Mouse (Mus musculus) embryonic facial prominence, embryonic 13.5 days (tissue): ENCODE data around the gene Sap30bp. TPM values are rescaled to one million over a fixed set of nuclear protein-coding genes. Genes with fewer than 3 reads are reported as not detected.

Experiments
- ATAC-seq: fragments of 200-750 bp; cut with Nextera tagmentation; 2 replicates; pipeline ENCODE4 v1.8.0; 2017; ENCODE audit warnings: low read depth; ENCODE audit not compliant: insufficient number of reproducible peaks, insufficient read depth, low FRiP score, low TSS enrichment
- H3K27ac ChIP-seq: fragments of 300-500 bp; sonication (generic); 2 replicates; pipeline ENCODE4 v1.5.1; 2015; ENCODE audit warnings: moderate library complexity, mild to moderate bottlenecking, inconsistent platforms
- H3K27me3 ChIP-seq: fragments of 300-500 bp; sonication (generic); 2 replicates; pipeline ENCODE4 v1.6.1; 2015; ENCODE audit warnings: mild to moderate bottlenecking, inconsistent platforms
- H3K36me3 ChIP-seq: fragments of 300-500 bp; sonication (generic); 2 replicates; pipeline ENCODE4 v1.6.1; 2015; ENCODE audit warnings: mild to moderate bottlenecking, inconsistent platforms
- H3K4me1 ChIP-seq: fragments of 300-500 bp; sonication (generic); 2 replicates; pipeline ENCODE4 v1.6.1; 2015; ENCODE audit warnings: inconsistent platforms
- H3K4me2 ChIP-seq: fragments of 300-500 bp; sonication (generic); 2 replicates; pipeline ENCODE4 v1.6.1; 2015; ENCODE audit warnings: moderate library complexity, mild to moderate bottlenecking, inconsistent platforms
- H3K4me3 ChIP-seq: fragments of 300-500 bp; sonication (generic); 2 replicates; pipeline ENCODE4 v1.5.1; 2015; ENCODE audit warnings: mild to moderate bottlenecking, inconsistent platforms
- H3K9ac ChIP-seq: fragments of 300-500 bp; sonication (generic); 2 replicates; pipeline ENCODE4 v1.6.1; 2015; ENCODE audit warnings: mild to moderate bottlenecking, inconsistent platforms
- H3K9me3 ChIP-seq: fragments of 300-500 bp; sonication (generic); 2 replicates; pipeline ENCODE4 v1.6.1; 2016; ENCODE audit warnings: inconsistent platforms
- WGBS: fragments of 180-500 bp; shearing (Covaris S2); methylation state at CpG from one replicate; pipeline ENCODE4 v1.1.7; 2015; ENCODE audit warnings: mixed read lengths; 5-methylcytosine and 5-hydroxymethylcytosine counted together
- polyA plus RNA-seq: library from polyadenylated mRNA; unstranded; fragments of >200 nt; fragmentation: Nextera tagmentation; extraction: Ambion mirVana; gene quantifications from 2 replicates; pipeline ENCODE4 v1.2.1, GENCODE M21; 2015

Gene Sap30bp
- polyA plus RNA-seq, 1 experiment from 2014 or later = 53.9 TPM

GRCm38 (mm10) chr11:115962651-115963412 is 29.8 kb downstream of the Sap30bp start:
- no peaks in the 10 kb centered on the region for H3K9me3 ChIP-seq
- H3K4me3 ChIP-seq = no peak overlapping the region
- no peak overlapping the region for H3K27ac ChIP-seq
- no peak overlapping the region for H3K4me2 ChIP-seq
- ATAC-seq = no peak
- H3K9ac ChIP-seq = no peak overlapping the region
- peaks cover 84% of the 10 kb centered on the region for H3K36me3 ChIP-seq
- H3K4me1 ChIP-seq = peaks cover 1% of the 10 kb centered on the region; the same call in 1 of the 2 replicates
- 93% methylated on average over 9 of the region's 9 CpGs for WGBS
- H3K27me3 ChIP-seq = no peaks in the 10 kb centered on the region

GRCm38 (mm10) chr11:115964977-115965604 is 32.0 kb downstream of the Sap30bp start:
- Histone ChIP-seq H3K27ac (no peak overlapping the region), H3K4me2 (no peak overlapping the region), H3K4me1 (peaks cover 6% of the 10 kb centered on the region), H3K36me3 (peaks cover 71% of the 10 kb centered on the region), H3K9me3 (no peaks in the 10 kb centered on the region), H3K27me3 (no peaks in the 10 kb centered on the region), H3K4me3 (no peak overlapping the region), H3K9ac (no peak overlapping the region)
- 87% methylated on average over 10 of the region's 10 CpGs for WGBS
- no peak for ATAC-seq

- H3K27me3 ChIP-seq = peaks cover 8% of the 10 kb centered on the region
- H3K36me3 ChIP-seq = peaks cover 33% of the 10 kb centered on the region
- H3K4me3 ChIP-seq = no peak overlapping the region
- no peak for ATAC-seq
- H3K27ac ChIP-seq = no peak overlapping the region
- no peak overlapping the region for H3K9ac ChIP-seq
- H3K4me1 ChIP-seq = peaks cover 11% of the 10 kb centered on the region
- WGBS = 72% methylated on average over 5 of the region's 5 CpGs
- no peak overlapping the region for H3K4me2 ChIP-seq
- H3K9me3 ChIP-seq = no peaks in the 10 kb centered on the region
Measured at GRCm38 (mm10) chr11:115968731-115969405, 35.8 kb downstream of the Sap30bp start.

DNA sequence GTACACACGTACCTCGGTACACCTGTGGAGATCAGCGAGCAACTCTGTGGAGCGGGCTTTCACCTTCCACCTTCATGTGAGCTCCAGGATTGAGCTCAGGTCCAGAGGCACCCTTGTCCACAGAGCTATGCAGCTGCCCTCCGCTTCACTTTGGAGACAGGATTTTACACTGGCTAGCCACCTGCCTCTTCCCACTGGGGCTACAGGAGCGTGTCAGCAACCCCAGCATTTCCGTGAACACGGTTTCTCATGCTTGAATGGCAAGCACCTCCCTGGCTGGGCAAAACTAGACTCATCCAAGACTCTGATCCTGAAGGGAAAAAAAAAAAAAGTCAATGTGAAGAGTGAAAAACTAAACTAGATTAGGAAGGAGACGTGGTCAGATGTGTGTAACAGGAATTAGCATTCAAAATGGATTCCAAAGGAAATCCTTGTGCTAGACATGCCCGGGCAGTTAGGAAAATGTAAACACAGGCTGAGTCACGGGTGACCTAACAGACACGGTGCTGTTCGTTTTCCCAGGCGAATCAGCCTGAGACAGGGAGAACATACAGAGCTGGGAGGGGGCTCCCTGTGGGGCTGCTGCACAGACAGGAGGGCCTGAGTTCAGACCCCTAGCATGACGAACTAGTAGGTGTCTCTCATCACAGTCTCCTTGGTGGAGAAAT is 37.1 kb downstream of the Sap30bp start:
- Histone ChIP-seq H3K9ac (no peak overlapping the region), H3K4me3 (no peak overlapping the region), H3K4me1 (peaks cover 23% of the 10 kb centered on the region), H3K4me2 (no peak overlapping the region), H3K27me3 (peaks cover 20% of the 10 kb centered on the region), H3K36me3 (peaks cover 20% of the 10 kb centered on the region), H3K27ac (peak overlapping the region; percentile 41), H3K9me3 (no peaks in the 10 kb centered on the region)
- ATAC-seq = no peak
- WGBS = 57% methylated on average over 15 of the region's 15 CpGs

DNA sequence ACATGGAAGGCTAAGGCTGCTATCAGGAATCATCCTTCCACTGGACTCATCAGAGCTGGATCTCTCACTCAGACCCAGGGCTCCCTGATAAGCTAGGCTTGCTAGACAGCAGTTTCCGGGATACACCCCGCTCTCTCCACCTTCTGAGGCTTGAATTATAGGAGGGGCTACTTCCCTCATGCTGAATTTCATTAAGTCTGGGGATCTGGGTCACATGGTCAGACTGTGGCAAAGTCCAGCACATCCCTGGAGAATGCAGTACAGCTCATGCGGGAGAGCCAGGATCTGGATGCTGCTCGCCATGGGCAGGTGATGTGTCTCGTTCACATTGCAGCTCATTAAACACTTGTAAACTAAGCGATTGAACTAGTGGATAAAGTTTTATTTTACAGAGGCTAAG is 37.9 kb downstream of the Sap30bp start:
- no peak overlapping the region for H3K4me2 ChIP-seq
- peaks cover 24% of the 10 kb centered on the region for H3K4me1 ChIP-seq
- H3K9ac ChIP-seq = no peak overlapping the region
- no peak overlapping the region for H3K27ac ChIP-seq
- H3K4me3 ChIP-seq = no peak overlapping the region
- peaks cover 29% of the 10 kb centered on the region for H3K27me3 ChIP-seq
- H3K36me3 ChIP-seq = peaks cover 11% of the 10 kb centered on the region
- WGBS = 72% methylated on average over 6 of the region's 6 CpGs
- H3K9me3 ChIP-seq = no peaks in the 10 kb centered on the region
- ATAC-seq = no peak

GRCm38 (mm10) chr11:115974309-115975082 is 41.4 kb downstream of the Sap30bp start, which contains the start of gene Itgb4:
TSS of gene Itgb4 (plus strand) at chr11:115974709.
- Histone ChIP-seq H3K27me3 (peaks cover 50% of the 10 kb centered on the region), H3K4me2 (peak within 1 kb of the TSS; percentile 74), H3K27ac (peak within 1 kb of the TSS; percentile 11; the same call in 1 of the 2 replicates), H3K4me1 (peaks cover 24% of the 10 kb centered on the region), H3K9me3 (no peaks in the 10 kb centered on the region), H3K4me3 (peak within 1 kb of the TSS; percentile 50), H3K36me3 (no peaks in the 10 kb centered on the region), H3K9ac (peak within 1 kb of the TSS; percentile 69)
- 10% methylated on average over 48 of the region's 58 CpGs for WGBS
- ATAC-seq = peak; percentile 75

GRCm38 (mm10) chr11:115975083-115975420 is 42.0 kb downstream of the Sap30bp start:
- H3K4me3 ChIP-seq = peak overlapping the region; percentile 50
- ATAC-seq = peak; percentile 34; the same call in 1 of the 2 replicates
- H3K4me2 ChIP-seq = peak overlapping the region; percentile 74
- H3K9me3 ChIP-seq = no peaks in the 10 kb centered on the region
- 3% methylated on average over 18 of the region's 18 CpGs for WGBS
- H3K9ac ChIP-seq = peak overlapping the region; percentile 69
- peaks cover 50% of the 10 kb centered on the region for H3K27me3 ChIP-seq
- H3K4me1 ChIP-seq = peaks cover 18% of the 10 kb centered on the region
- H3K36me3 ChIP-seq = no peaks in the 10 kb centered on the region
- peak overlapping the region; percentile 11; the same call in 1 of the 2 replicates for H3K27ac ChIP-seq

DNA sequence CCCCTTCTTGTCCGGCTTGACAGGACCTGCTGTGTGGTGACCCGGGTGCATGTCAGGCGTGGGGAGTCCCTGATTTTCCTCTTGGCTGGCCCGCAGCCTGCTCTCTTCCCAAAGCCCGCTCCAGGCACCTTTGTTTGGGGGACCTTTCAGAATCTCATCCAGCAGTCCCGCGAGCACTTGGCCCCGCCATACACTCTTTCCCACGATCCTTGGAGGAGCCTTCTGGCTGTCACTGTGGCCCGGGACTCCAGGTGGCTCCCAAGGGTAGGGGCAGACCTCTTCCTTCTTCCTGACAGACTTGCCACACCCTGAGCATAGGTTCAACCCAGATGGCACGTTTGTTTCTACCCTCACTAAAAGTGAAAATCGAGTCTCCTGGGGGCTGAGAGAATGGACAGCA is 42.5 kb downstream of the Sap30bp start:
- Histone ChIP-seq H3K36me3 (no peaks in the 10 kb centered on the region), H3K27ac (no peak overlapping the region), H3K9ac (peak overlapping the region; percentile 69), H3K4me1 (peaks cover 13% of the 10 kb centered on the region), H3K4me2 (peak overlapping the region; percentile 74), H3K27me3 (peaks cover 50% of the 10 kb centered on the region), H3K9me3 (no peaks in the 10 kb centered on the region), H3K4me3 (peak overlapping the region; percentile 50)
- 27% methylated on average over 12 of the region's 12 CpGs for WGBS
- ATAC-seq = no peak

GRCm38 (mm10) chr11:115982472-115982871 is 49.4 kb downstream of the Sap30bp start:
- WGBS = 92% methylated on average over 15 of the region's 15 CpGs
- ATAC-seq = no peak
- no peak overlapping the region for H3K4me3 ChIP-seq

GRCm38 (mm10) chr11:115983291-115983690 is 50.2 kb downstream of the Sap30bp start:
- ATAC-seq = no peak

More at GRCm38 (mm10) chr11:115982472-115982871, 49.4 kb downstream of the Sap30bp start:
- Histone ChIP-seq H3K9me3 (no peaks in the 10 kb centered on the region), H3K27me3 (peaks cover 6% of the 10 kb centered on the region), H3K9ac (no peak overlapping the region), H3K36me3 (no peaks in the 10 kb centered on the region), H3K27ac (no peak overlapping the region), H3K4me2 (no peak overlapping the region), H3K4me1 (no peaks in the 10 kb centered on the region)

More at GRCm38 (mm10) chr11:115983291-115983690, 50.2 kb downstream of the Sap30bp start:
- H3K9me3 ChIP-seq = no peaks in the 10 kb centered on the region
- H3K4me1 ChIP-seq = no peaks in the 10 kb centered on the region
- H3K4me3 ChIP-seq = no peak overlapping the region
- H3K4me2 ChIP-seq = no peak overlapping the region
- no peak overlapping the region for H3K9ac ChIP-seq
- WGBS = 84% methylated on average over 8 of the region's 8 CpGs
- no peak overlapping the region for H3K27ac ChIP-seq
- no peaks in the 10 kb centered on the region for H3K27me3 ChIP-seq
- H3K36me3 ChIP-seq = no peaks in the 10 kb centered on the region
